Mouse (Mus musculus) kidney, embryonic 14.5 days (tissue): Measurements from ENCODE around the gene Olfr812. TPM values are rescaled to one million over a fixed set of nuclear protein-coding genes. Genes with fewer than 3 reads are reported as not detected.

Experiments
- polyA plus RNA-seq: library from polyadenylated mRNA; unstranded; fragments of >200 nt; fragmentation: Nextera tagmentation; extraction: Ambion mirVana; gene quantifications from 2 replicates; pipeline ENCODE4 v1.2.1, GENCODE M21; 2014

Olfr812 gene
- polyA plus RNA-seq, 1 experiment from 2014 or later: not detected

Other genes with a start within 250 kb of the Olfr812 start
- not detected in 2 replicates for gene Olfr796, start 233.5 kb downstream of the Olfr812 start, polyA plus RNA-seq
- not detected in 2 replicates for gene Olfr798, start 218.2 kb downstream of the Olfr812 start, polyA plus RNA-seq
- gene Olfr799, start 208.6 kb downstream of the Olfr812 start, polyA plus RNA-seq: not detected in 2 replicates
- not detected in 2 replicates for gene Olfr800, start 188.4 kb downstream of the Olfr812 start, polyA plus RNA-seq
- gene Olfr801, start 172.2 kb downstream of the Olfr812 start, polyA plus RNA-seq: not detected in 2 replicates
- 0.04 TPM in 1 of 2 replicates, not detected in the other for gene Olfr802, start 157.9 kb downstream of the Olfr812 start, polyA plus RNA-seq
- not detected in 2 replicates for gene Olfr803, start 151.8 kb downstream of the Olfr812 start, polyA plus RNA-seq
- gene Olfr804, start 142.9 kb downstream of the Olfr812 start, polyA plus RNA-seq: not detected in 2 replicates
- not detected in 2 replicates for gene Olfr805, start 116.7 kb downstream of the Olfr812 start, polyA plus RNA-seq
- gene Olfr806, start 104.2 kb downstream of the Olfr812 start, polyA plus RNA-seq: not detected in 2 replicates
- gene Olfr807, start 88.3 kb downstream of the Olfr812 start, polyA plus RNA-seq: not detected in 2 replicates
- gene Olfr808, start 80.6 kb downstream of the Olfr812 start, polyA plus RNA-seq: not detected in 2 replicates
- not detected in 2 replicates for gene Olfr809, start 71.5 kb downstream of the Olfr812 start, polyA plus RNA-seq
- not detected in 2 replicates for gene Olfr810, start 51.2 kb downstream of the Olfr812 start, polyA plus RNA-seq
- not detected in 2 replicates for gene Olfr811, start 41.7 kb downstream of the Olfr812 start, polyA plus RNA-seq
- not detected in 2 replicates for gene Olfr813, start 9.3 kb upstream of the Olfr812 start, polyA plus RNA-seq
- not detected in 2 replicates for gene Olfr814, start 33.8 kb upstream of the Olfr812 start, polyA plus RNA-seq
- gene Olfr815, start 59.8 kb upstream of the Olfr812 start, polyA plus RNA-seq: not detected in 2 replicates
- not detected in 2 replicates for gene Olfr816, start 69.5 kb upstream of the Olfr812 start, polyA plus RNA-seq
- gene Olfr818, start 103.0 kb upstream of the Olfr812 start, polyA plus RNA-seq: not detected in 2 replicates
- gene Olfr819, start 121.2 kb upstream of the Olfr812 start, polyA plus RNA-seq: not detected in 2 replicates
- gene Olfr247, start 130.0 kb upstream of the Olfr812 start, polyA plus RNA-seq: not detected in 2 replicates
- not detected in 2 replicates for gene Gm10310, start 139.0 kb upstream of the Olfr812 start, polyA plus RNA-seq
- gene Olfr820, start 166.5 kb upstream of the Olfr812 start, polyA plus RNA-seq: not detected in 2 replicates
- gene Olfr821, start 184.3 kb upstream of the Olfr812 start, polyA plus RNA-seq: not detected in 2 replicates
- gene Olfr822, start 225.1 kb upstream of the Olfr812 start, polyA plus RNA-seq: not detected in 2 replicates